Mouse (Mus musculus) liver (tissue): ENCODE data around the gene Grm8.

Source experiments
- DNase-seq: peaks from one replicate; pipeline ENCODE4 v3.0.0-alpha.2; 2020; ENCODE audit warnings: mixed read lengths

Grm8 gene

GRCm38 (mm10) chr6:27545516-27545915 lies 589.5 kb downstream of the Grm8 start:
- DNase-seq = no peak

DNA sequence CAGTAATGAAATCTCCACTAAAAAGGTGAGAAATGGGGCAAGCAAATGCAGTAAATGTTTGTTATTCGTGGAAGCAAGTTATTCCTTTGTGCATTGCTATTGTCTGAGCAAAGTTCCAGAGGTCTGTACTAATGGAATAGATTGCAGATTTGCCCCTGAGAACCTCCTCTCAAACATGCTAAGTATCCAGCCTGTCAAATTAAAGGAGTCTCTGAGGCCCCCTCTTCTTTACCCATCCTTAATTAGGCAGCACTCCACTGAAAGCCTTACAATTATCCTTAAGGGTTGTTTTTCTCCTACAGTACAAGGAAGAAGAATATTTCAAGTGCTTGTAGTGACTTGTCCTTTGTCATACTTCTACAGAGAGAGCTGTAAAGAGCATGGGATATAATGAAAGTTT lies 617.4 kb downstream of the Grm8 start:
- no peak for DNase-seq

GRCm38 (mm10) chr6:27460998-27461397 lies 674.0 kb downstream of the Grm8 start:
- no peak for DNase-seq

GRCm38 (mm10) chr6:27408473-27408872 lies 726.5 kb downstream of the Grm8 start:
- no peak for DNase-seq

DNA sequence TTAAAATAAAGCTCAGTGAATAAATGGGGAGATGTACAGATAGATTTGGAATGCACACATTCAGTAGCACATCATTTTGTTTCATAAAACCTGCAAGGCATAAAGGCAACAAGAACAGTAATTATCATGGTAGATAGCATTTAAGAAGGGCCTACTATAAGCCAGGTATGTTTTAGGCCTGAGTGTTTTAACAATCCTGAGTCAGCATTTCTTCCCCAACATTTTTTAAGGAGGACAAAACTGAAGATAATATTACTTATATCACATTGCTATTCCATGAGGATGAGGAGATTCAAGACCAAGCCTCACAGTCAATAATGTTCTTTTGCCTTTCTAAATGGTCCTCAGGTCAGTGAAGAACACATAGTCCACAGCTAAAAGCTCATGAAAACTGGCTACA lies 762.6 kb downstream of the Grm8 start:
- DNase-seq = no peak

DNA sequence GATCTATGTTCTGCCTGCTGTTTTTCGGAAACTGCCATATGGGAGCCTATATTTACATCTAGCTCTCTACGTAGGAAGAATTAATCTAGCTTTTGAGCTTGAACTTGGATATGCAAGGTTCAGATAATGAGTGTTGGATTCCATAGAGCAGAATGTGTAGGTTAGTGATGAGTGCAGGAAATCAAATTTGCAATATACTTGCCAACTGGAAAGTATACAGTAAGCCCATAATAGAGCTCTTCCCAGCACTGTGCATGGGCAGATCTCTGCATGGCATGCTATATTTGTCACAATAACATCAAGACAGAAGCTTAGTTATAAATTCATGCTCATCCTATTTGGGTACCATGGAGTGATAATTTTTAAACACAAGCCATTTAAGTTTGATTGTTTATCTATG lies 763.9 kb downstream of the Grm8 start:
- DNase-seq = no peak

GRCm38 (mm10) chr6:27363775-27364174 lies 771.2 kb downstream of the Grm8 start:
- DNase-seq = no peak

GRCm38 (mm10) chr6:27360440-27360839 lies 774.5 kb downstream of the Grm8 start:
- no peak for DNase-seq

DNA sequence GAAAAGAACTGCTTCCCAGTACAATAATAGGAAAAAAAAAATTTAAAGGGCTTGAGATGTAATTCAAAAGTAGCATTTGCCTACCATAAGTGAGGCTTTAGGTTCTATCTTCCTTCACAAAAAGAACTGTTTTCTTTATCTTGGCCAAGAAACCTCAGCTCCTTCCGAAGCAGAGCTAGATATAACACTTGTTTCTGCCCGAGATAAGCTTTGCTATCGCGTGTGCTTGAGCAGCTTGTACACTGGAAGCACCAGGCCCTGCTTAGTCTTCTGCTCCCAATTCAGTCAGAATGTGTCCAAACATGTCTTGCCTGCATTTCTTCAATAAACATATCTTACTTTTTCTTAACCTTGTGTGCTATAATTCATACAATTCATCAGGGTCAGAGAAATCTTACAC lies 783.8 kb downstream of the Grm8 start:
- peak; percentile 7 for DNase-seq

GRCm38 (mm10) chr6:27348272-27348671 lies 786.7 kb downstream of the Grm8 start:
- peak; percentile 26 for DNase-seq

DNA sequence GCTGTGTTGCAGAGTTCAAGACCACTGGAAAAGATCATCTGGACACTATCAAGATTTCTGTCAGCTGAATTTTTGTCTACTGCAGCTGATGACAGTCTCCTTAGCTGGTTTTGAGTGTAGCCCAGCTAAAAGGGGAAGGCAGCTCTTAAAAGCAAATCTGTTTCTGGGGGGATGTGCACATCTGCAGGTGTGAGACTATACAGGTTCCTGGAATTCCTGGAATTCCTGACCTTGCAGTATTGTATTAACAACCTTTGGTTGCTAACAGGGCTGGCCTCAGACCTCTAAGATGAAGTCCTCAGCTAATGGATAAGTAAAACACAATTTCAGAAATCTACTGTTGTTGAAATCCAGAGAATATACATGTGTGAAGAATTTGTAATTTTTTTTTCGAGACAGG lies 788.7 kb downstream of the Grm8 start:
- DNase-seq = no peak

DNA sequence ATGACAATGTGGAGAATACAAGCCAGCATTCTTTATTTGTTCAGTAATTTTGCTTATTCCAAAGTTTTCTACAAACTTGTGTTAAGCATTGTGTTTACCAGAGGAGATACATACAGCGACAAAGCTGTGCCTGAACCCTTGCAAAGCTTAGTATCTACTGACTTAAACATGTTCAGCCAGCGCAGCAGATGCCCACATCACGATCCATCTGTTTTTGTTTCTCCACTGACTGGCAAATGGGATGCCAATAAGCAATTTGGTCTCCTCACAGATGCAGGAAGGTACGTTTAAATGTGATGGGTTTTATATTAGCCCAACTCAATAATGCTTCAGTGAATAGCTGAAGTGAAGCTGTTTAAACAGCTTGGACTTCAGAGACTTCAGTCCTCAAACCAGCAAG lies 794.8 kb downstream of the Grm8 start:
- no peak for DNase-seq

DNA sequence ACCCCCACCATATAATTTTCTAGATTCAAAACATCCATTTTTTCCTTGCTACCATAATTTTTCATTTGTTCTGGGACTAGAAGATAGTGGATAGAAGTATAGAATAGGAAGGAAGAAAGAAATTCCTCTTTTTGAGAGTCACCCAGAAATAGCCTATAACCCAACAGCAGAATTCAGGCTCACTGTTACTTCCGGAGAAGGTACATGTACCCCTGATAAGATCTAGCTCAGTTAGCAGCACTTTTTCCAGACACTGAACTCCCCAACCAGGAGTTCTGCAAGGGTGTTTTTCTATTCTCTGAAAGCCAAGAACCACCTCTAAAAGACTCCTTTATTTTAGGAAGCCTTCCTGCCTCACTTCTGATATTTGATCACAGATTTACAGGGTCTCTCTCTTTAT lies 816.4 kb downstream of the Grm8 start:
- no peak for DNase-seq

DNA sequence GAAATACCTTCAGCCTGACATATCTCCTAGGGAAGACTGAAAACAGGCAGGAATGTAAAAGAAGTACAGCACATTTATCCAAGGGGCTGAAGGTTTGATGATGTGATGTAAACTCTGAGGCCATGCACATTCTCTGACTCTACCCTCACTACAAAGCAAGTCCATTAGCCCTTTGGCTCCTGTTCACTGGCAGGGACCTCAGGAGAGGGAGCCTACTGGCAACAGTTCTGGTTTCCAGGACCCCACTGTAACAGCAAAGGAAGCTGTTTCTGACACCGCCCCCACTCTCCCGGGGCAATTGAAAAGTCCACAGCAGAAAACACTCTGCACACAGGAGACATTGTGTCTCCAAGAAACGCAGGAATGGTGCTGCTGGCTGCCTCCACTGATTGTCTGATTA lies 817.6 kb downstream of the Grm8 start:
- DNase-seq = no peak

GRCm38 (mm10) chr6:27316018-27316417 lies 819.0 kb downstream of the Grm8 start:
- DNase-seq = no peak

- no peak for DNase-seq
Observed at GRCm38 (mm10) chr6:27314273-27315009, 820.5 kb downstream of the Grm8 start.

- DNase-seq = no peak
Observed at GRCm38 (mm10) chr6:27310401-27310800, 824.6 kb downstream of the Grm8 start.

GRCm38 (mm10) chr6:27305351-27305750 lies 829.6 kb downstream of the Grm8 start:
- no peak for DNase-seq

- no peak for DNase-seq
Observed at GRCm38 (mm10) chr6:27264972-27265371, 870.0 kb downstream of the Grm8 start.

- no peak for DNase-seq
Observed at GRCm38 (mm10) chr6:27262611-27263010, 872.4 kb downstream of the Grm8 start.

- no peak for DNase-seq
Observed at GRCm38 (mm10) chr6:27240416-27240815, 894.6 kb downstream of the Grm8 start.

DNA sequence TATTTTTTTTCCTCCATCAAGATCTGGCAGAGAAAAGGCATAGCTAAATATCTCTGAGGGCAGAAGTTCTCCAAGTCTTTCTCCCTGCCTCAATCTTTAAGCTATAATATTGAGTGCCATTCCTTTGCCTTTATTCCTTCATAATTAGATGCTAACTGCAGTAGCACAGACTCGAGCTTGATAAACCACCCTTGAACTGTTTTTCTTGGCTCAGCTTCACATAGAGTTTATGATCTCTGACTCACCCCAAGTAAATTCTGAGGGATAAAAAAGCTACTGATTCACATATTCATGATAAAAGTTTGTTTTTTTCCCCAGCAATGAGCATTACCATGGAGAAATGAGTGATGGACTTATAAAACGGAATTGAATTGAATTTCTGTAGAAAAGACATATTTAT lies 895.0 kb downstream of the Grm8 start:
- no peak for DNase-seq
